Mouse (Mus musculus): ENCODE results near the gene Irf5. TPM values are rescaled to one million over a fixed set of nuclear protein-coding genes. Genes with fewer than 3 reads are reported as not detected.

Gene Irf5
- polyA plus RNA-seq, 1 experiment: not detected

- TF ChIP-seq CTCF (IDR thresholded peaks at IDR 0.05; ENCODE audit: insufficient read depth, low read depth, low read length) (no peak), POLR2A (IDR thresholded peaks at IDR 0.05; ENCODE audit: insufficient read depth, low read depth, low read length) (no peak)
- 86% methylated on average over 12 of the region's 12 CpGs for WGBS
- no peak overlapping the region for H3K4me3 ChIP-seq (ENCODE audit: insufficient read depth, low read depth, low read length)
- H3K27ac ChIP-seq (ENCODE audit: insufficient read depth, low read depth, low read length): no peak overlapping the region
- H3K4me1 ChIP-seq (ENCODE audit: control insufficient read depth, insufficient read depth, low read length): peaks cover 17% of the 10 kb centered on the region
These were observed 3.0 kb upstream of the Irf5 start for GRCm38 (mm10) chr6:29523301-29524033.

- Histone ChIP-seq H3K4me3 (ENCODE audit: insufficient read depth, low read depth, low read length) (no peak overlapping the region), H3K27ac (ENCODE audit: insufficient read depth, low read depth, low read length) (no peak overlapping the region), H3K4me1 (ENCODE audit: control insufficient read depth, insufficient read depth, low read length) (peaks cover 20% of the 10 kb centered on the region)
- TF ChIP-seq CTCF (IDR thresholded peaks at IDR 0.05; ENCODE audit: insufficient read depth, low read depth, low read length) (no peak), POLR2A (IDR thresholded peaks at IDR 0.05; ENCODE audit: insufficient read depth, low read depth, low read length) (no peak)
- WGBS: 83% methylated on average over 6 of the region's 6 CpGs
These were observed 2.4 kb upstream of the Irf5 start for GRCm38 (mm10) chr6:29524034-29524489.

GRCm38 (mm10) chr6:29525256-29525655 is 1.2 kb upstream of the Irf5 start:
- TF ChIP-seq CTCF (IDR thresholded peaks at IDR 0.05; ENCODE audit: insufficient read depth, low read depth, low read length) (peak; percentile 26; the same call in 1 of the 2 replicates), POLR2A (IDR thresholded peaks at IDR 0.05; ENCODE audit: insufficient read depth, low read depth, low read length) (no peak)
- WGBS: 77% methylated on average over 6 of the region's 6 CpGs
- Histone ChIP-seq H3K4me1 (ENCODE audit: control insufficient read depth, insufficient read depth, low read length) (peaks cover 23% of the 10 kb centered on the region), H3K27ac (ENCODE audit: insufficient read depth, low read depth, low read length) (no peak overlapping the region), H3K4me3 (ENCODE audit: insufficient read depth, low read depth, low read length) (no peak overlapping the region)

GRCm38 (mm10) chr6:29527361-29528164 is 1.1 kb downstream of the Irf5 start:
- Histone ChIP-seq H3K4me3 (ENCODE audit: insufficient read depth, low read depth, low read length) (peak overlapping the region; percentile 42; the same call in 1 of the 2 replicates), H3K27ac (ENCODE audit: insufficient read depth, low read depth, low read length) (no peak overlapping the region)
- WGBS: 8% methylated on average over 34 of the region's 34 CpGs

GRCm38 (mm10) chr6:29528165-29528505 is 1.7 kb downstream of the Irf5 start:
- no peak overlapping the region for H3K27ac ChIP-seq (ENCODE audit: insufficient read depth, low read depth, low read length)
- WGBS: 13% methylated on average over 8 of the region's 8 CpGs
- TF ChIP-seq POLR2A (IDR thresholded peaks at IDR 0.05; ENCODE audit: insufficient read depth, low read depth, low read length) (no peak), CTCF (IDR thresholded peaks at IDR 0.05; ENCODE audit: insufficient read depth, low read depth, low read length) (no peak)
- no peak overlapping the region for H3K4me3 ChIP-seq (ENCODE audit: insufficient read depth, low read depth, low read length)
- H3K4me1 ChIP-seq (ENCODE audit: control insufficient read depth, insufficient read depth, low read length): peaks cover 23% of the 10 kb centered on the region

More at GRCm38 (mm10) chr6:29527361-29528164, 1.1 kb downstream of the Irf5 start:
- peaks cover 23% of the 10 kb centered on the region for H3K4me1 ChIP-seq (ENCODE audit: control insufficient read depth, insufficient read depth, low read length)
- TF ChIP-seq CTCF (IDR thresholded peaks at IDR 0.05; ENCODE audit: insufficient read depth, low read depth, low read length): no peak
- TF ChIP-seq POLR2A (IDR thresholded peaks at IDR 0.05; ENCODE audit: insufficient read depth, low read depth, low read length): no peak

GRCm38 (mm10) chr6:29528561-29529443 is 2.4 kb downstream of the Irf5 start:
- H3K27ac ChIP-seq (ENCODE audit: insufficient read depth, low read depth, low read length): no peak overlapping the region
- no peak overlapping the region for H3K4me3 ChIP-seq (ENCODE audit: insufficient read depth, low read depth, low read length)
- TF ChIP-seq POLR2A (IDR thresholded peaks at IDR 0.05; ENCODE audit: insufficient read depth, low read depth, low read length): no peak
- TF ChIP-seq CTCF (IDR thresholded peaks at IDR 0.05; ENCODE audit: insufficient read depth, low read depth, low read length): no peak
- peaks cover 23% of the 10 kb centered on the region for H3K4me1 ChIP-seq (ENCODE audit: control insufficient read depth, insufficient read depth, low read length)
- WGBS: 32% methylated on average over 13 of the region's 13 CpGs

GRCm38 (mm10) chr6:29529444-29529820 is 3.0 kb downstream of the Irf5 start:
- no peak for TF ChIP-seq CTCF (IDR thresholded peaks at IDR 0.05; ENCODE audit: insufficient read depth, low read depth, low read length)
- TF ChIP-seq POLR2A (IDR thresholded peaks at IDR 0.05; ENCODE audit: insufficient read depth, low read depth, low read length): no peak
- H3K4me3 ChIP-seq (ENCODE audit: insufficient read depth, low read depth, low read length): no peak overlapping the region
- 41% methylated on average over 2 of the region's 2 CpGs for WGBS
- no peak overlapping the region for H3K27ac ChIP-seq (ENCODE audit: insufficient read depth, low read depth, low read length)
- peaks cover 23% of the 10 kb centered on the region for H3K4me1 ChIP-seq (ENCODE audit: control insufficient read depth, insufficient read depth, low read length)

GRCm38 (mm10) chr6:29530050-29530449 is 3.6 kb downstream of the Irf5 start:
- Histone ChIP-seq H3K27ac (ENCODE audit: insufficient read depth, low read depth, low read length) (no peak overlapping the region), H3K4me3 (ENCODE audit: insufficient read depth, low read depth, low read length) (no peak overlapping the region), H3K4me1 (ENCODE audit: control insufficient read depth, insufficient read depth, low read length) (peaks cover 23% of the 10 kb centered on the region)
- TF ChIP-seq CTCF (IDR thresholded peaks at IDR 0.05; ENCODE audit: insufficient read depth, low read depth, low read length) (no peak), POLR2A (IDR thresholded peaks at IDR 0.05; ENCODE audit: insufficient read depth, low read depth, low read length) (no peak)
- WGBS: 82% methylated on average over 4 of the region's 4 CpGs

Data from olfactory bulb, adult 2 months (tissue).